ENCODE assay signal across 8 mouse cellular contexts in the genomic region with DNA sequence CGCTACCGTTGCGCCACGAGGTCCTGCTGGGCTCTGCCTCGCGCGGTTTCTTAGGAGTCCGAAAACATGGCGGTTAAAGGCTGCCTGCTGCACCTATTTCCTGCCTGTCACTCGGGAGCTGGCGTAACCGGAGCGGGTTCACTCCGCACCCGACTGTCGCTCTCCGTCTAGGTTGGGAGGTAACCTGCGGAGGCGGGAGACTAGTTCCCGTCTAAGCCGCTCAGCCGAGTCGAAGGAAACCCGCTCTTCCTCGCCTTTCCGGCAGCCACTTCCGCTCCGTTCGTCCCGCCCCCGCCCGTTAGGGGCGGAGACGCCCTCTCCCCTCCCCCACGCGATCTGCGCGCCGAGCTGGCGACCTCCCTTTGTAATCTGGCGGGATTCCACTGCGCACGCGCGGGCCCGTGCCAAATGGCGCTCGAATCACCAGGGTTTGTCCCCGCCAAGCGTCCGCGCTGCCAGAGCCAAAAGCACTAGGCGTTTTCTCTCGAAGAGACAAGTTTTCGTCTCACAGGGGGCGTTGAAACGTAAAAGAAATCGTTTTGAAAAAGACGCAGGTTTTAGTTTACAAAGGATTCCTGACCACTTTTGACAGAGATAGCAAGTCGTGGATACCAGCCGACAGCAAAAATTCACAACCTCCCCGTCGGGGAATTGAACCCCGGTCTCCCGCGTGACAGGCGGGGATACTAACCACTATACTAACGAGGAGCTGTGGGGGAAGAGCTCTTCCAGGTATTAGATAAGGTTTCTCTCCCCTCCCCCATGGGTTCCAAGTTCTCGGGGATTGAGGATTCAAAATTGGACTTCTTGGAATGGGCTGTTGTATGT. TPM values are rescaled to one million over a fixed set of nuclear protein-coding genes. Genes with fewer than 3 reads are reported as not detected.
A peak's percentile ranks its signal among the peaks of the same experiment; 100 is the strongest.
DNase-seq lines count a peak whose midpoint lies in the region; ATAC-seq and TF ChIP-seq lines count a peak whose summit lies in the region.

No protein-coding gene starts in this region.

- ATAC-seq in frontal cortex, adult (ENCODE audit: low TSS enrichment), result peak; percentile 72
- peak; percentile 93 for ATAC-seq in lung, postnatal 0 days

- peaks cover 28% of the 10 kb centered on the region for H3K4me1 ChIP-seq in hindbrain, embryonic 10.5 days (replicated peaks)
- H3K4me1 ChIP-seq in lung, postnatal 0 days (ENCODE audit: insufficient read depth, low read depth, low read length), result peaks cover 8% of the 10 kb centered on the region; the same call in 1 of the 2 replicates

- peak overlapping the region; percentile 97 for H3K27ac ChIP-seq in hindbrain, embryonic 10.5 days
- H3K27ac ChIP-seq in lung, postnatal 0 days (ENCODE audit: low read length), result peak overlapping the region; percentile 94

- H3K9ac ChIP-seq in lung, postnatal 0 days (replicated peaks; ENCODE audit: low read depth), result peak overlapping the region; percentile 52

- H3K4me2 ChIP-seq in lung, postnatal 0 days (replicated peaks; ENCODE audit: low read depth, low read length), result peak overlapping the region; percentile 60

- no peaks in the 10 kb centered on the region for H3K36me3 ChIP-seq in hindbrain, embryonic 10.5 days
- no peaks in the 10 kb centered on the region for H3K36me3 ChIP-seq in lung, postnatal 0 days (ENCODE audit: insufficient read depth, low read length)

- peak; percentile 18; the same call in 1 of the 2 replicates for TF ChIP-seq CTCF in lung, postnatal 0 days (IDR thresholded peaks at IDR 0.05)

- DNase-seq in MEL-GATA-1-ER (ENCODE audit: extremely low read depth, low read depth), result peak; percentile 82
- DNase-seq in cerebellum, adult 8-10 months, result peak; percentile 100
- peak; percentile 99 for DNase-seq in hindbrain, embryonic 10.5 days (ENCODE audit: low spot score)
- DNase-seq in layer of hippocampus, adult 9-11 months, result peak; percentile 97
- peak; percentile 97 for DNase-seq in lung, postnatal 0 days (ENCODE audit: low spot score)
- peak; percentile 100 for DNase-seq in ovary, postnatal 14 days (ENCODE audit: low spot score)
- peak; percentile 99 for DNase-seq in thymus, postnatal 14 days

- under 1% methylated on average over 69 of the region's 69 CpGs for WGBS in hindbrain, embryonic 10.5 days
- WGBS in lung, postnatal 0 days, result 3% methylated on average over 66 of the region's 69 CpGs

- no peaks in the 10 kb centered on the region for H3K27me3 ChIP-seq in hindbrain, embryonic 10.5 days (ENCODE audit: insufficient read depth, poor library complexity, severe bottlenecking)
- no peaks in the 10 kb centered on the region for H3K27me3 ChIP-seq in lung, postnatal 0 days (replicated peaks; ENCODE audit: insufficient read depth, low read length)

- no peaks in the 10 kb centered on the region for H3K9me3 ChIP-seq in hindbrain, embryonic 10.5 days
- no peaks in the 10 kb centered on the region for H3K9me3 ChIP-seq in lung, postnatal 0 days (ENCODE audit: low read length)

- peak overlapping the region; percentile 62 for H3K4me3 ChIP-seq in hindbrain, embryonic 10.5 days
- H3K4me3 ChIP-seq in lung, postnatal 0 days (ENCODE audit: low read depth, low read length), result peak overlapping the region; percentile 48

- TF ChIP-seq EP300 in lung, postnatal 0 days (IDR thresholded peaks at IDR 0.05), result peak; percentile 78; the same call in 1 of the 2 replicates

RNA-seq across cellular contexts. Expression of a gene that starts 0.6 kb away (rescaled TPM):
- 234 and 258 TPM in 2 replicates for polyA plus RNA-seq in hindbrain, embryonic 10.5 days (2016; fragmentation: Nextera tagmentation; extraction: Ambion mirVana)
- 53.3 and 67.4 TPM in 2 replicates for polyA plus RNA-seq in lung, postnatal 0 days (2015; fragmentation: Nextera tagmentation; extraction: Ambion mirVana)

RNA-seq across cellular contexts. Expression of a gene that starts 57.8 kb away (rescaled TPM):
- polyA plus RNA-seq in hindbrain, embryonic 10.5 days (2016; fragmentation: Nextera tagmentation; extraction: Ambion mirVana), result 384 and 413 TPM in 2 replicates
- polyA plus RNA-seq in lung, postnatal 0 days (2015; fragmentation: Nextera tagmentation; extraction: Ambion mirVana), result 336 and 358 TPM in 2 replicates

Comparison
In these comparisons a context has a peak if more than half of its experiments do, and no peak if none do; other contexts are left out.
1. Peak in every context shown above with its lines: DNase-seq, ATAC-seq, H3K4me3 ChIP-seq and H3K27ac ChIP-seq.